Mouse (Mus musculus) c-Kit-positive CD71-negative TER-119-negative erythroid progenitor cells, embryonic 14.5 days (primary cell): ENCODE results near the gene Spen.
"Not testable (repeated sequence)": the region's sequence is repeated elsewhere in the genome, so short reads cannot be mapped to it uniquely, and the experiment has no call there.

Source experiments
- DNase-seq: peaks from one replicate; pipeline ENCODE4 v3.0.0-alpha.2; 2013; ENCODE audit warnings: low read depth

Gene Spen

DNA sequence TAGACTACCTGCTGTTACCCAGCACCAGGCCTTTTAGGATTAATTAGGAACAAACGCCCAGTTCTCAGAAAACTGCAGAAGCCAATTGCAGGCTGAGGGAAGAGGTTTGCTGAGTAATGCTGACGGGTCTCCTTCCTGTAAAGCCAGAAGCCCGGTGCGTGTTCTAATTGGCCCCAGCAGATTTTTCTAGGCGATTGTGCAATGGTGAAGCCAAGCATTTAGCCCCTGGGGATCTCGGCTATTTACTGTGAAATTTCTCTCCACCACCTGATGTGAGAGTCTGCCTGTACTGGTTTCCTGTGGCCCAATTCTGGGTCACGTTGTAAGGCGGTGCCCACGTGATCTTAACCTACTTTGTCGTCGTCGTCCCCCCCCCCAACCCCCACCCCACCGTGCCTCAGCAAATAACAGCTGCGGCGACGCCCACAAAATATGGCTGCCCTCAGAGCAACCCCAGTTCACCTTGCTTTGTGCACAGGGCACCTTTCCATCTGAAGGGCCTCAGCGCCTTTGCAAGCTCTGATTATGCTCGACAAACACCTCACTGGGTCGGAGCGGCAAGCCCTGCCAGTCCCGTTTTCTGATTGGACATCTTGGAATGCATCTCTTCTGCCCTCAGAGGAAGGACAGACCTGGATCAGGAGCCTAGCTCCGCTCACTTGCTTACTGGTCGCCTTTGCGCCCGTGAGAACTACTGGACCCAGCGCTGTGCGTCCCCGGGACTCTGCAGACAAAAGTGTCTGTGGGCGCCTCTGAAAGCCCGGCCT is 20.9 kb upstream of the Spen start:
- DNase-seq = no peak

DNA sequence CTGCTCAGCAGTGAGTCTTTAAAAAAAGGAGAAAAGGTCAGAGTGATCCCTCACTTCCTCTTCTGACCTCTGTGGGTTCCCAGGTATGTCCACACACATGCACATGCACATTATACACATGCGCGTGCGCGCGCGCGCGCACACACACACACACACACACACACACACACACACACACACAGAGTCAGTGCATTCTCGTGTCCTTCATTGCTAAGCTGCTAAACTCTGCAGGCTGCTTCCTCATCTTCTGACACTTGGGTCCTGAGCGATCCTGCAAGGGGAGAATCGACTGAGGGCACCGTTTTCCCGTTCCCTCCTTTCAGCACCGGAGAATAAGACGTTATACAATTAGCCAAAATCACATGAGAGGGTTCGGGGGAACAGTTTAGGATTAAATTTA is 20.3 kb upstream of the Spen start:
- no peak for DNase-seq

DNA sequence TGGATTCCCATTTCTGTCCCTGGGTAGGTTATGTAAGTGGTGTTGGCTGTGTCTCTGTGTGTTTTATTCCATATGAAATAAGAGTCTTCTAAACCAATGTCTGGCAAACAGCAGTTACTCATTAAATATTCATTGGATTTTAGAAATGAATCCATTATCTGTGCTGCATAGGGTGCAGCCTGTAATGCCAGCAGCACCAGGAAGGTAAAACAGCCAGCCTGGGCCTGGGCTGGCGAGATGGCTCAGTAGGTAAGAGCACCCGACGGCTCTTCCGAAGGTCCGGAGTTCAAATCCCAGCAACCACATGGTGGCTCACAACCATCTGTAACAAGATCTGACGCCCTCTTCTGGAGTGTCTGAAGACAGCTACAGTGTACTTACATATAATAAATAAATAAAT is 17.8 kb upstream of the Spen start:
- not testable (repeated sequence) for DNase-seq

DNA sequence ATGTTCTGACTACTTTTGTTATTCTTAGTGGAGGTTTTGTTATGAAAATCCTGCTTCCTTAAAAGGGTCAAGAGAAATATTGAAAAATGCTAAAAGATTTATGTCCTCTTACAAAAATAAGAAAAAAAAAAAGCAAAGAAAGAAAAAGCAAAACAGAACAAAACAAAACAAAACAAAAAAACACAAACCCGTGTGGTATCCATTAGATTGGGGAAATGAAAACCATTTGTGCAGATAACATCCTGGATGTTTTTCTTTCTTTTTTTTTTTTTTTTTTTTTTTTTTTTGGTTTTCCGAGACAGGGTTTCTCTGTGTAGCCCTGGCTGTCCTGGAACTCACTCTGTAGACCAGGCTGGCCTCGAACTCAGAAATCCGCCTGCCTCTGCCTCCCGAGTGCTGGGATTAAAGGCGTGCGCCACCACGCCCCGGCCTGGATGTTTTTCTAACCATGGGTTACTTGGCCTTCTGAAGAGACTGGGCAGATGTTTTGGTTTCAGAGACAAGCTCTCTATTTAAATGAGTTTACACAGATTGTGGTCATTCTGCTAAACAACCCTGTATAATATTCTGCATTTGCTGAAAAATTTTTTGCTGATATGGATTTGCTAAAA is 16.0 kb upstream of the Spen start:
- DNase-seq = not testable (repeated sequence)

DNA sequence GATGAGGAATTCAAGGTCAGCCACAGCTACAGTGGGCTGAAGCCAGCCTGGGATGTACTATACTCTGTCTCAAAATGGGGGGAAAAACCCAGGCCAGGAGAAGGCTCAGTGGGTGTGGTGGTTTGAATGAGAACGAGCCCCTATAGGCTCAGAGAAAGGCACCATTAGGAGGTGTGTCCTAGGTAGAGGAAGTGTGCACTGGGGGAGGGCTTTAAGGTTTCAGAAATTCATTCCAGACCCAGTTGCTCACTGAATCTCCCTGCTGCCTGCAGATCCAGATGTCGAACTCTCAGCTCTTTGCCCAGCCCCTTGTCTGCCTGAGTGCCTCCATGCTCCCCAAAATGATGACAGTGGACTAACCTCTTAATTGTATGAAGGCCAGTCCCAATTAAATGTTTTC is 14.1 kb upstream of the Spen start:
- no peak for DNase-seq

DNA sequence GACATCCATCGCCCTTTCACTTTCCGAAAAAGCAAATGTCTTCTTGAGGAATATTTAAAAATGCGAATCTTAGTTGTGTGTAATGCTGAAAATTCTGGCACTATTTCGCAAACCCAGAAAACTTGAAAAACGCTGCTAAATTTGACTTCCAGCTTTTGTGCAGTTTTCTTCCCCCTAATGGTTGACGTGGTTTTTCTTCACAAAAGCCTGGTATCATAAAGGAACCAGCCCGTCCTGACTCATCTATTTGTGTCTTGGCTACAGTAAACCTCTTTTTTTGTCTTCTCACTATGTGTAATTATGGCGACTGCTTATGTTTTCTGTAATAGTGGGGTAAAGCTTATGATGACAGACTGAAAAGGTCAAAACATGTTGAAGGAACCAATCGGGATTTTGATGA is 8.9 kb upstream of the Spen start:
- no peak for DNase-seq

DNA sequence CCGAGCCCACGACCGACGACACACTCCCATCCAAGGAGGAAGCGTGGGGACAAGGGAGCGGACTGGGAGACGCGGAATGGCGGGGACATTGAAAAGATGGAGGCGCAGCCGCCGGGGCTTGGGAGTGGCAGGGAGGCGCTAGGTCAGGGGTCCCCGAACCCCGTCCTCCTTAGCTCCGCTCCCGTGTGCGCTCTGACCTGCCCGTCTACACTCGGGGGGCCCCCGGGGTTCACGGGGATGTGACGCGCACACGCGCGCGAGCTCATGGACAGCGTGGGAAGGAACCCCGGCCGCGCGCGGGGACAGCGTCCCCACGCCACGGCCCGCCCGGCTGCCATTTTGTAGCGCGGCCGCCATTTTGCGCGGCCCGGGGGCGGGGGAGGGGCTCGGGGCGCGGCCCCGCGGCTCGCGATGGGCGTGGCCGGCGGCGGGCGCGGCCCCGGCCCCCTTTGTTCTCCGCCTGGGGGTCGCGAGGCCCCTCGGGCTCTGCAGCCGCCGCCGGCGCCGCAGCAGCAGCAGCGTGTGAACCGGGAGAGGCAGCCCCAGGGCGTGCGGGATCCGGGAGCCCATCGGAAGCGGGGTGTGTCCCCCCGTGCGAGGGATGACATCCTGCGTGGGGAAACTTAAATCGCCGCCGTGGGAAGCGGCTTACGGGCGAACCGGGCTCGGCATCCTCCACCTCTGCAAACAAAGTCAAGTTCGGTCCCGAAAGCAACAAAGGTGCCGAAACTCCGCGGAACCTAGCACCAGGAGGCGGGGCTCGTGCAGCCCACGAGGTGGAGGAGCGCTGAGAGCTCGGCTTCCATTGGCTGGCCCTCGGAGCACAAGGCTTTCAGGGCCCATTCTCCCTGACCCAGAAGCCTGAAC is 8.2 kb upstream of the Spen start:
- no peak for DNase-seq

DNA sequence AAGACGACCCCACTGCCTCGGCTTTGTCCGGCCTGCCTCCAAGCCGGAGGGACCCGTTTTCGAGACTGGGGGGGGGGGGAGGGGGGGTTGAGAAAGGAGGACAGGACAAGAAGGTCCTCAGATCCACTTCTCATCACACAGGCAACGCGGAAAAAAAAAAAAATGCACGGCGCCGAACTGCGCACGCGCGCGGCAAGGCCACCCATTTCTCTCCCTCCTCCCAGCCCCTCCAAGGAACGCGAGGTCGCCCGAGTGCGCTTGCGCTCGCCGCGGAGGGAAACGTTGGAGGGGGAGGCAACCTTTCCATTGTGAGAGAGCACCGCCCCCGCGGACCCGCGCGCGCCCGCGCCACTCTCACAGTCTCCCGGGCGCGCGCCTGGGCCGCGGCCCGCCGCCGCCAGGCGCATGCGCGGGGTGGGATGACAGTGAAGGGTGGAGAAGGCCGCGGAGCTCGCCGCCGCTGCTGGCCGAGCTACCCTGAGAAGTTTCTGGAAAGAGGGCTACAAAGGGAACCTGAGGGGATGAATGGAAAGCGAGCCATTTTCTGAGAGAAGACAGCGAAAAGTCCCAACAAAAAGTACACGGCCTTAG is 7.4 kb upstream of the Spen start:
- peak; percentile 97 for DNase-seq

DNA sequence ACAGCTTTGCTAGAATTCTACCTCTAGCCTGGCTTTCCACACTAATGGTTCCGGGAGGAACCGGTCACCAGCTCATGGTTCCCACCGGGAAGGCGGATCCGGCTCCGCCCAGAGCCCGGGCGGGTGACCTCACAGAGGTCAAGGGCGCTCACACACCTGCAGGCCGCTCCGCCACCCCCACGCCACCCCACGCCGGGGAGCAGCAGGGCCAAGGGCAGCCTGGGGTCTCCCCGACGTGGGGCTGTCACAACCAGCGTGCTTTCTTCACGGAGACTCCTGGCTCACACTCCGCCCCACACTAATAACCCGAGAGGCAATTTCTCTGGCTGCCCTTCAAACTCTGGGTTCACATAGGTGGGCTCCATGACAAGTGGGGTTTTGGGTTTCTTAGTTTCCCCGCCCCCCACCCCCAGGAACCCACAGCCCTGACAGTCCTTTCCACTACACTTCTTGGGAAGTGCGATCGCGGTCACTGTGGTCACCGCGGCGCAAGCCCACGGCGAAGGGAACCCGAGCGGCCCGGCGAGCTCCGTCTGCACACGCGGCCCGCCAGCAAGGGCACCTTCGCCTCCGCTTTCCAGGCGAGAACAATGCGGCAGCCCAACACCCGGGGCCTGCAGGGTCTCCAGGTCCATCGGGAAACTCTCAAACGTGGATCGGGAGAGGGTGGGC is 6.8 kb upstream of the Spen start:
- no peak for DNase-seq

DNA sequence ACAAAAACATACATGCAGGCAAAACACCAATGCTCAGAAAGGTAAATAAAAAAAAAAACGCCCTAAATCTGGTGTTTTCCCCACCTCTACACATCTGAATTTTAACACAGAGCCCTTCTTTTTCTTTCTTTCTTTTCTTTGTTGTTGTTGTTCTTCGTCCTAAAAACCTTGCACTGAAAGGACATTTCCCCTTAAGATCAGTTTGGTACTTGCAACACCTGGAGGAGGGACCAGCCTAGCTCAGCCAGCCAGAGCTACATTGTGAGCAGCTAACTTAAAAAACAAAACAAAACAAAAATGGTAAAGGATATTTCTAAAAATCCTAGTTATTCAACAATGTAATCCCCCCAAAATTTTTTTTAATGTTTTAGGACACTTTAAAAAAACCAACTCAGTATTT is 6.1 kb upstream of the Spen start:
- no peak for DNase-seq

DNA sequence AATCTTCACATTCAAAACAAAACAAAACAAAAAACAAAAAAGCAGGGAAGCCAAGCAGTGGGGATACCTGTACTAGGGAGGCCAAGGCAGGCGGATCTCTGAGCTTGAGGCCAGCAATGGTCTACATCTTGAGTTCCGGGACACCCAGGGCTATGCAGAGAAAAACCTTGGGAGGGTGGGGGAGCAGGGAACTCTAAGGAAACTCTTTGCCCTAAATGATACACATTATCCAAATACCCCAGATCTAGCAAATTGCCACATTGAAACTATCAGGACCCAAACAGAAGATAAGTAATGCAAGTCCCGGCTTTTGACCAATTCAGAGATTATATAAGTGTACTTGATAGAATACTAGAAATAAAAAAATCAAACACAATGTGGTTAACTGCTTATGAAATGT is 5.2 kb upstream of the Spen start:
- no peak for DNase-seq

DNA sequence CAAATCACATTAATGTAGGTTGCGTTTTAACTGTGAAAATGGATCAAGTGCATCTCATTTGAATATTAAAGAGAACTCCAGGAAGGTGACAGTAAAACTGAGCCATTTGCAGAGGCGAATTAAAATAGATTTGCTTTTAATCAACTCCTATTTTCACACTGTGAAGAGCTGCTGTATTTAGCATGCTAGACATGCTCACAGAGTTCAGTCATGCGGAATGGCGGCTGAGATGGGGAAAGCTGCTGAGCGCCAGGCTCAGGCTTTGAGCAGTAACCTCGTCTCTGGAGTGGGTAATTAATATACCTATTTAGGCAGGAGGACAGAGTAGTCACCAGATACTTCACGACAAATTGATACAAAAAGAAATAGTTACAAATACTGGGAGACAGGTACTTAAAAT is 3.5 kb upstream of the Spen start:
- no peak for DNase-seq

DNA sequence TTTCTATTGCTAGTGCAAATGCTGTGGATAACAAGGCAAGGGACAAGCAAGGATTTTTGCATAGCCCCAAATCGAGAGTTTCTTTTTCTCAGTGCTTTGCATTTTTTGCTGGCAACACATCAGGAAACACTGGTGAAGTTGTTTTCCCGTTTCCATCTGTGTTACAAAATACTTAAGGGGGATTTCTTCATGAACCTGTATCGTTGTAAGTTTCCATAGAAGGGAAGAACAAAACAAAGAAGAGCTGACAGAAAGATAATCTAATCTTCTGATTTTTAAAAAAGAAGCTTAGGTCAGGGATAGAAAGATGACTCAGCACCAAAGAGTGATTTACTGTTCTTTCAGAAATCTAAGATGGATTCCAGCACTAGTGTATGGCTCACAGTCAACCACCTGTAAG is 2.4 kb upstream of the Spen start:
- DNase-seq = no peak

DNA sequence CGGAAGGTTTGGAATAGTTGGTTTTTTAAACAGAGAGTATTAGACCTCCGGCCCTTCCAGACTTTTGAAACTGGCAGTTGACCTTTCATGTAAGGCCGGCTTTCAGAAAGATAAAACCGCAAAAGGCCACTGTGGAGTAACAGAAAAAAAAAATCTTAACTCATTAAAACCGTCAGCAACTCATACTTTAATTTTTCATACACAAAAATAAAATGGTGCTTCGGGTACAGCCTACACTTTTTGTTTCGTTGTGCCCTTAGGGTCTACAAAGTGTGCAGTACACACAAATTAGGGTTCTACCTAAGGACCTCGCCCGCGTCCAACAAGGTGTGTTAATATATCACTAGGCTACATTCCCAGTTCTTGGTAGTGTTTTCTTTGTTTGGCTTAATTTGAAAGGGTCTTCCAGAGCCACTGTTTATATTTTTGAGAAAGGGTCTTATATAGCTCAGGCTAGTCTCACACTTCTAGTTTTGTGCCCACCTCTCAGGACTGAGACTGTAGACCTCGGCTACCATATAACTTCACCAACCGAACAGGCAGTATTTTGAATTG is 893 bp upstream of the Spen start:
- no peak for DNase-seq

DNA sequence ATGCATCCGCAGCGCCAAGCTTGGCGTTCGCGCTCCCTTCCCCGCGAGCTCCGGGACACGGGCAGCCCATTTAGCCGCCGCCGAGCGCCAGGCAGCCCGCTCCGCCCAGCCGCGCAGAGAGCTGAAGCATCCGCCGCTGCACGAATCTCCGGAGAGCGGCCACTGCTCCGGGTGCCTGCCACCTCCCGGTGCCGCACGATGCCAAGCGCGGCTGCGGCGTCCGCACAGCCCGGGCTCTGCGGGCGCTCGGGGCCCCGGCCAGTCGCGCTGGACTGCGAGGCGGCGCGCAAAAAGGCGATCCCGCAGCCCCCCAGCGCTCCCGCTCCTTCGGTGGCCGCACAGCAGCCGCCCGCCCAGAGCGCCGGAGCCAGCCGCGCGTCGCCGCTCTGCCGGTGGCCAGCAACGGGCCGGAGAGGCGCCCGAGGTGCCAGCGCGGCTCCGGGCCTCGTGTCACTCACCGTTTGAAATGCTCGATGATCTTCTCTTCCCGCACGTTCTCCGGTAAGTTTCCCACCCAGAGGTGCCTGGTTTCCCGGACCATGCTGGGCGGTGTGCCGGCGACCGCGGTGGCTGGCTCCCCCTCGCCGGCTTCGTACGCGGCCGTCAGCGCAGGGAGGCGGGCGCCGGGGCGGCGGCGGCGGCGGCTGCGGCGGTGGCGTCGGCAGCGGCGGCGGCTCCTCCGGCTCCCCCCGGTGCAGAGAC is 540 bp downstream of the Spen start:
- no peak for DNase-seq

DNA sequence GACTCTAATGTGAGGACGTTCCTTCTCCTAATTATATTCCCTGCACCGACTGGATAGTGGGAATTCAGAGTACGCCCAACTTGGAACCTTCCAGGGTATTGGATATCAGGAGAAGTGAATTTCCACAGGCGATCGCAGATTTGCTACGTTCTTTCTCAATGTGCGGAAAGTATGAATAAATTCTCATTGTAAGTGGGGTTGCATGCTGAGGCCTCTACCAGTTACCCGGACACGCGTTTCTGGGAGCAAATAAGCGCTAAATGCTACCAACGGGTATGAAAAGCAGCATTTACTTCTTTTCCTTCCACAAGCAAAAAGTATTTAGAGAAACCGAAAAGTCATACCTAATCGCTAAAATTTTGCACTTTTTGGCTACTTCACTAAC is 1.2 kb downstream of the Spen start:
- DNase-seq = no peak

DNA sequence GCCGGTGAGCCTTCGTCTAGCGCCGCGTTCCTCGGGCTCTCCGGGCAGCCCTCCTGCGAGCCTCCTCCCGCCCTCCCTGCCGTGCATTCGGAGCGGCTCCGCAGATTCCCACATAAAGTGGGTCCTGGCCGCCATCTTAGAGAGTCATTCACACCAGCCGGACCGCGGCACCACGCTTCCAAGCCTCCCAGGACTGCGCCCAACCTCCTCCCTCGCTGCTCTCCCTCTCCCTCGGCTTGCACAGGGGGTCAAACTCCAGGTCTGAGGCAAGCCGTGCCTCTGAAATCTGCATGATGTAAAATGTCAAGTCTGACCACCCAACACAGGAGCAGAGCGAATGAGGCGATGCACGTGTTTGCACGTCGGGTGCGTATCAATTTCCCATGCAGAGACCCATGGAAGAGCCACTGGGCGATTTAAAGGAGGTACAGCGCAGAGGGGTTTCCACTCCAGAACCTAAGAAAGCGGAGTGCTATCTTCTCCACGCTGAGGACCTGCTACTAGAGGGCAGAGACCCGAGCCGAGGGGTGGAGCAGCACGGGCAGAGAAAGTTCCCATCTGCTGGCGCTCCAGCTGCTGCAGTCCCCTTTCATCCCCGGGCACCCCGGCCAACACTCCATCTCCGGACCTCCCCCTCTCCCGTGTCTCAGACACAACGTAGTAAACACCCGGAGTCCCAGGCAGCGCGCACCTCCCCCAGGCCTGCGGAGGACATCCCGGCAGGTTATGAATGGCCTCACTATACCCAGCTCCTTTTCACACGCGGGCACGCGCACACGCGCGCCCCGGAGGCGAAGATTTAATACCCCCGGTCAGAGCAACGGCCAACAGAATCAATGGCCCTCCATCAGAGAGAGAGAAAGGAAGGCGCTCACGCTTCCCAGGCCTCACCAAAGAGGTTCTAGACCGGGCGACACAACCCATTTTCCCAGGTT is 1.8 kb downstream of the Spen start:
- no peak for DNase-seq

DNA sequence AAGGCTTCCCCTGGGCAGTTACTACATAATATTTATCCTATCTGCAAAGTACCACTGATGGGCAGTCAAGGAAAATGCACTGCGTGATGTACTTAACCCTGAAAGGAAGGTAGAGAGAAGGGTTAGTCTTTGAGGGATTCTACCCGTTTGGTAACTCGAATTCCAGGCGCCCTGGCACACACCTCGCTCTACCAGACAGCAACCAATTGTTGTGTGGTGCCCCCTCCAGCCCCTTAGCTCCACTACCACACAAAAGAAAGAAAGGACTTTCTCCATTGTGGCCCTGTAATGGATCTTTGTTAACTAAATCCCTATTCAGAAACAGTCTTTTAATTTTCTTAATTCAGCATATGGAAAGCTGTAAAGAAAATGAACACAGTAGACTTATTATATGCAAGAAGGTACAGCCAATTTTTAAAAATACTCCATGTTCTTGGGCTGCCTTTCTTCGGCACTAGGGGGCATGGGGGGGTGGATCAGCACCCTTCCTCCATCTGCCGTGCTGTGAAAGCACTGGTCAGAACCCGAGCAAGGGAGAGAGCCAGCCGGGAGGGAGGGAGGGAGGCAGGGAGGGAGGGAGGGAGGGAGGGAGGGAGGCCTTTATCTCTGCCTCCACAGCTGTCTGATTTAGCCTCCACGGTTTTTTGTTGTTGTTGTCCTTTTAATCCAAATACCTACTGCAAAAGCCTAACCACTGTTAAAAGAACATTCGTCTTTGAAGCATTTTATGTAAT is 3.3 kb downstream of the Spen start:
- DNase-seq = no peak

DNA sequence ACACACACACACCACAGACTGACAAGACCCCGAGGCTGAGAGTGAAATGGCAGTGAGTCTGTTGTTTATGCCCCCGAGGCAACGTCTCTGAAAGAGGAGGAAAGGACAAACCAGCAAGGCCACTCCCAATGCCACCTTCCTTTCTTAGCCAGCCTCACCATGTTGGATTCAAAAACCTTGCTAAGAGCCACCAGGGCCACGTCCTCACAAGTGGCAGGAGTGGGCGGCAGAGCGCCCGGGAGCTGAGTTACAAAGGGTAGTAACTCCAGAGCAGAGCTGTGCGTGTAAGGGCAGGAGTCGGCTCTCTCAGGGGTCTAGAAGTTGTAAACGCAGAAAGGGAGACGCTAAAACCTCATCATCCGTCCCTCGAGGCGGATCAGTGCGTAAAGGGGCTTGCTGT is 7.4 kb downstream of the Spen start:
- DNase-seq = no peak
